Mouse (Mus musculus) cerebellum, adult (tissue): ENCODE measurements around the gene Calu.

Source experiments
- ATAC-seq: cut with Nextera tagmentation; 2 replicates; pipeline ENCODE4 v1.9.2; 2017; ENCODE audit warnings: mild to moderate bottlenecking, moderate library complexity, mixed read lengths; ENCODE audit not compliant: insufficient number of reproducible peaks, low FRiP score, low TSS enrichment

Calu gene

DNA sequence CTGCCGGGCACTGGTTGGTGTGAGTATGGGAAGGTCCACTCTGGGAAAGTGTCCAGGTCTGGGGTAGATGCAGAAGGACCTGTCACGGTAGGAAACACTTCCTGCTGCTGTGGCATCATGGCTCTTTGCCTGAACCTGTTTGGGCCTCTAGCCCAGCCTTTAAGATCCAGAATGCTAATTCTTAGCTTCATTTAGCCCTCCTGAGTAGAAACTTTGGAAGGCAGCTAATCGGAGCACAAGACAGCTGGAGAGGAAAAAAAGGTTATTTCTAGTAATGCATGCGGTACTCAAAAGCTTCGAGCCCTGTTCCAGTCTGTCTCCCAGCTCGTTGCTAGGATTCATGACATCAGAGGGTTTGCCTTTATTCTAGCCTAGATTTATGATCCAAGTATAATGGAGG lies 58.5 kb downstream of the Calu start:
- ATAC-seq: no peak

GRCm38 (mm10) chr6:29415446-29415845 lies 67.6 kb downstream of the Calu start:
- ATAC-seq: no peak

- ATAC-seq: no peak
Measured at GRCm38 (mm10) chr6:29420596-29420995, 72.7 kb downstream of the Calu start.

GRCm38 (mm10) chr6:29425118-29425517 lies 77.2 kb downstream of the Calu start:
- ATAC-seq: no peak

- ATAC-seq: no peak
Measured at GRCm38 (mm10) chr6:29426331-29426730, 78.5 kb downstream of the Calu start.
